Mouse (Mus musculus) midbrain, embryonic 11.5 days (tissue): ENCODE measurements at regions not wholly inside any gene's neighbourhood (a gene's known extent, or its start where the extent isn't known, plus 50 kb on each side); places are given as distances from the start of the nearest gene placed in this dataset.

Source experiments
- ATAC-seq: fragments of 200-750 bp; cut with Nextera tagmentation; 2 replicates; pipeline ENCODE4 v1.8.0; 2017; ENCODE audit warnings: moderate TSS enrichment, moderate library complexity; ENCODE audit not compliant: low FRiP score
- DNase-seq: peaks from one replicate; pipeline ENCODE4 v3.0.0; 2015; ENCODE audit warnings: low spot score; ENCODE audit errors: missing footprints
- H3K27ac ChIP-seq: fragments of 300-500 bp; sonication (generic); 2 replicates; pipeline ENCODE4 v1.5.1; 2014; ENCODE audit warnings: low read depth, low read length
- H3K27me3 ChIP-seq: fragments of 300-500 bp; sonication (generic); 2 replicates; pipeline ENCODE4 v1.6.1; 2014; ENCODE audit warnings: mild to moderate bottlenecking, low read length, moderate library complexity, mixed read lengths; ENCODE audit not compliant: control insufficient read depth, insufficient read depth
- H3K36me3 ChIP-seq: fragments of 300-500 bp; sonication (generic); 2 replicates; pipeline ENCODE4 v1.6.1; 2014; ENCODE audit warnings: mild to moderate bottlenecking, low read length, moderate library complexity, mixed read lengths; ENCODE audit not compliant: control insufficient read depth, insufficient read depth
- H3K4me1 ChIP-seq: fragments of 300-500 bp; sonication (generic); 2 replicates; pipeline ENCODE4 v1.6.1; 2014; ENCODE audit warnings: low read length; ENCODE audit not compliant: control insufficient read depth, insufficient read depth
- H3K4me2 ChIP-seq: fragments of 300-500 bp; sonication (generic); 2 replicates; pipeline ENCODE4 v1.6.1; 2014; ENCODE audit warnings: mild to moderate bottlenecking, moderate library complexity
- H3K4me3 ChIP-seq: fragments of 300-500 bp; sonication (generic); 2 replicates; pipeline ENCODE4 v1.5.1; 2014; ENCODE audit warnings: low read depth, low read length
- H3K9ac ChIP-seq: fragments of 300-500 bp; sonication (generic); 2 replicates; pipeline ENCODE4 v1.6.1; 2014; ENCODE audit warnings: low read length
- H3K9me3 ChIP-seq: fragments of 300-500 bp; sonication (generic); 2 replicates; pipeline ENCODE4 v1.6.1; 2016; ENCODE audit warnings: low read length; ENCODE audit not compliant: control insufficient read depth
- WGBS: fragments of 180-500 bp; shearing (Covaris S2); extraction: QIAGEN DNeasy Blood & Tissue Kit; methylation state at CpG from one replicate; pipeline ENCODE4 v1.1.7; 2014; 5-methylcytosine and 5-hydroxymethylcytosine counted together

- ATAC-seq (peak; percentile 62), DNase-seq (no peak)
- H3K4me3 ChIP-seq, result no peak overlapping the region
- H3K4me1 ChIP-seq, result peaks cover 25% of the 10 kb centered on the region
- H3K36me3 ChIP-seq, result no peaks in the 10 kb centered on the region
- peak overlapping the region; percentile 14; the same call in 1 of the 2 replicates for H3K27ac ChIP-seq
- WGBS, result 3% methylated on average over 8 of the region's 8 CpGs
- peak overlapping the region; percentile 28; the same call in 1 of the 2 replicates for H3K9ac ChIP-seq
- H3K4me2 ChIP-seq, result no peak overlapping the region; the same call in 1 of the 2 replicates
- peaks cover 2% of the 10 kb centered on the region; the same call in 1 of the 2 replicates for H3K27me3 ChIP-seq
- no peaks in the 10 kb centered on the region for H3K9me3 ChIP-seq
These were observed 199.9 kb upstream of the Rpl38 start for GRCm38 (mm10) chr11:114468394-114468793.

GRCm38 (mm10) chr11:114467803-114468202, 200.5 kb upstream of the Rpl38 start:
- H3K4me1 ChIP-seq, result peaks cover 19% of the 10 kb centered on the region
- H3K9me3 ChIP-seq, result no peaks in the 10 kb centered on the region
- H3K27ac ChIP-seq, result peak overlapping the region; percentile 14
- WGBS, result 10% methylated on average over 8 of the region's 8 CpGs
- H3K9ac ChIP-seq, result peak overlapping the region; percentile 1; the same call in 1 of the 2 replicates
- peak; percentile 83 for DNase-seq
- H3K4me3 ChIP-seq, result no peak overlapping the region
- ATAC-seq, result peak; percentile 51; the same call in 1 of the 2 replicates
- no peaks in the 10 kb centered on the region for H3K36me3 ChIP-seq
- peak overlapping the region; percentile 8; the same call in 1 of the 2 replicates for H3K4me2 ChIP-seq
- H3K27me3 ChIP-seq, result peaks cover 2% of the 10 kb centered on the region; the same call in 1 of the 2 replicates

- no peak overlapping the region for H3K9ac ChIP-seq
- H3K36me3 ChIP-seq, result no peaks in the 10 kb centered on the region
- no peak overlapping the region; the same call in 1 of the 2 replicates for H3K27ac ChIP-seq
- H3K4me3 ChIP-seq, result no peak overlapping the region
- H3K4me1 ChIP-seq, result peaks cover 13% of the 10 kb centered on the region
- DNase-seq (no peak), ATAC-seq (no peak)
- WGBS, result 57% methylated on average over 5 of the region's 5 CpGs
- no peaks in the 10 kb centered on the region for H3K9me3 ChIP-seq
- no peaks in the 10 kb centered on the region for H3K27me3 ChIP-seq
- no peak overlapping the region for H3K4me2 ChIP-seq
These were observed 202.8 kb upstream of the Rpl38 start for GRCm38 (mm10) chr11:114465486-114465885.

GRCm38 (mm10) chr11:114462755-114463374, 205.5 kb upstream of the Rpl38 start:
- 24% methylated on average over 6 of the region's 6 CpGs for WGBS
- DNase-seq, result peak; percentile 85
- H3K4me3 ChIP-seq, result no peak overlapping the region
- no peaks in the 10 kb centered on the region for H3K27me3 ChIP-seq
- peaks cover 6% of the 10 kb centered on the region; the same call in 1 of the 2 replicates for H3K4me1 ChIP-seq
- ATAC-seq, result no peak
- H3K9ac ChIP-seq, result no peak overlapping the region
- no peak overlapping the region for H3K27ac ChIP-seq
- no peaks in the 10 kb centered on the region for H3K9me3 ChIP-seq
- no peak overlapping the region for H3K4me2 ChIP-seq
- no peaks in the 10 kb centered on the region for H3K36me3 ChIP-seq

- H3K9ac ChIP-seq, result no peak overlapping the region
These were observed 213.4 kb upstream of the Rpl38 start for GRCm38 (mm10) chr11:114454876-114455330.

GRCm38 (mm10) chr11:114448776-114449401, 219.4 kb upstream of the Rpl38 start:
- no peak for ATAC-seq
- no peak overlapping the region for H3K27ac ChIP-seq
- peaks cover 10% of the 10 kb centered on the region; the same call in 1 of the 2 replicates for H3K4me1 ChIP-seq
- no peak overlapping the region for H3K9ac ChIP-seq
- no peaks in the 10 kb centered on the region for H3K9me3 ChIP-seq
- no peak overlapping the region for H3K4me3 ChIP-seq
- WGBS, result 56% methylated on average over 13 of the region's 13 CpGs
- no peaks in the 10 kb centered on the region for H3K36me3 ChIP-seq
- no peaks in the 10 kb centered on the region for H3K27me3 ChIP-seq
- no peak overlapping the region for H3K4me2 ChIP-seq
- no peak for DNase-seq

More at GRCm38 (mm10) chr11:114454876-114455330, 213.4 kb upstream of the Rpl38 start:
- DNase-seq (no peak), ATAC-seq (no peak)
- no peak overlapping the region for H3K4me2 ChIP-seq
- WGBS, result 63% methylated on average over 12 of the region's 12 CpGs
- no peaks in the 10 kb centered on the region for H3K9me3 ChIP-seq
- no peak overlapping the region for H3K4me3 ChIP-seq
- no peak overlapping the region for H3K27ac ChIP-seq
- H3K4me1 ChIP-seq, result no peaks in the 10 kb centered on the region
- no peaks in the 10 kb centered on the region for H3K36me3 ChIP-seq
- no peaks in the 10 kb centered on the region for H3K27me3 ChIP-seq

GRCm38 (mm10) chr11:114447461-114447847, 220.9 kb upstream of the Rpl38 start:
- no peaks in the 10 kb centered on the region for H3K36me3 ChIP-seq
- DNase-seq (peak; percentile 87), ATAC-seq (no peak)
- H3K4me2 ChIP-seq, result no peak overlapping the region
- H3K27ac ChIP-seq, result no peak overlapping the region
- 88% methylated on average over 5 of the region's 5 CpGs for WGBS
- no peaks in the 10 kb centered on the region for H3K9me3 ChIP-seq
- H3K4me3 ChIP-seq, result no peak overlapping the region
- no peak overlapping the region for H3K9ac ChIP-seq
- H3K27me3 ChIP-seq, result no peaks in the 10 kb centered on the region
- peaks cover 10% of the 10 kb centered on the region; the same call in 1 of the 2 replicates for H3K4me1 ChIP-seq

- WGBS, result 13% methylated on average over 21 of the region's 23 CpGs
- Histone ChIP-seq H3K9me3 (no peaks in the 10 kb centered on the region), H3K27ac (no peak overlapping the region)
These were observed 221.5 kb upstream of the Rpl38 start for GRCm38 (mm10) chr11:114446617-114447460.

More at GRCm38 (mm10) chr11:114446617-114447460, 221.5 kb upstream of the Rpl38 start:
- ATAC-seq (peak; percentile 76; the same call in 1 of the 2 replicates), DNase-seq (peak; percentile 90)
- H3K4me3 ChIP-seq, result peak overlapping the region; percentile 20
- H3K36me3 ChIP-seq, result no peaks in the 10 kb centered on the region
- peaks cover 10% of the 10 kb centered on the region; the same call in 1 of the 2 replicates for H3K4me1 ChIP-seq
- H3K27me3 ChIP-seq, result no peaks in the 10 kb centered on the region
- peak overlapping the region; percentile 46 for H3K4me2 ChIP-seq
- peak overlapping the region; percentile 39; the same call in 1 of the 2 replicates for H3K9ac ChIP-seq
